Mouse (Mus musculus): ENCODE data around the gene Stoml2.

DNA sequence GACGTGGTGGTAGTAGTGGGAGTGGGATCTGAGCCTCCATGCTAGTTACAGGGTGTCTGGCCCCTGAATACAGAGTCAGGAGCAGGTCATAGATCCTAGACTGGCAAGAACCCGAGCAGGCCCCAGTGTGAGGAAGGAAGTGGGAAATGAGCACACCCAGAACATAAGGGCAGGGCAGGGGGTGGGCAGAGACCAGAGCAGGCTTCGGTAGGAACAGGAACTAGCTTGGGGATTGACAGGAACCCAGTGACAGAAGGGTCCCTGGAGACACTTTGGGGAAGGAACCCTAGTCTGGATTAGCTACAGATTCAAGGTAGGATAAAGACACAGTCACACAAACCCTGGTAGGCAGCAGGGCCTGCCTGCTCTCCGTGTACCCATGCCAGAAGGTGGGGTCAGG lies 13.2 kb upstream of the Stoml2 start:
- TF ChIP-seq CTCF (IDR thresholded peaks at IDR 0.05; ENCODE audit: low read depth, low read length) (no peak), GATA1 (IDR thresholded peaks at IDR 0.05; ENCODE audit: borderline replicate concordance, low read length) (no peak)
